Mouse (Mus musculus): Measurements from ENCODE around the gene Sncg. TPM values are rescaled to one million over a fixed set of nuclear protein-coding genes. Genes with fewer than 3 reads are reported as not detected.
A peak's percentile ranks its signal among the peaks of the same experiment; 100 is the strongest.

The Sncg gene
- polyA plus RNA-seq, 1 experiment from 2014 or later, result 30.8 TPM

DNA sequence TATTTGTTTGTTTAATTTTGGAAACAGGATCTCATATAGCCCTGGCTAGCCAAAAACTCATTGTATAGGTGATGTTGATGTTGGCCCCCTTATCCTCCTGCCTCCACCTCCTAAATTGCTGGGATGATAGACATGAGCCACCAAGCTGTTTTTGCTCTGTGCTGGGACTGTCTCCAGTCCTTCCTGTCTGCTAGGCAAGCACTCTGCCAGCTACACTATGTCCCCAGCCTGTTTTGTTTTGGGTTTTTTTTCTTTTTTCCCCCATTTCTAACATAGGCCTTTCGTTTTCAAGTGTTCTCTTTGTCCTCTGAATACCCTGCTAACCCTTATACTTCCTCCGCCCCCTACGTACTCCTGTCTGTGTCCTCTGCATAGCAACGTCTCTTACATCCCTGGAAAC, 18.7 kb upstream of the Sncg start:
- no peak overlapping the region for H3K27ac ChIP-seq (replicated peaks)
- H3K4me1 ChIP-seq, result peaks cover 10% of the 10 kb centered on the region; the same call in 1 of the 2 replicates
- 56% methylated on average over 4 of the region's 4 CpGs for WGBS
- no peak for DNase-seq (ENCODE audit: low spot score)
- H3K36me3 ChIP-seq, result peaks cover 8% of the 10 kb centered on the region
- no peaks in the 10 kb centered on the region for H3K27me3 ChIP-seq (ENCODE audit: low read depth, poor library complexity, severe bottlenecking)
- H3K4me3 ChIP-seq, result no peak overlapping the region
- peaks cover 3% of the 10 kb centered on the region; the same call in 1 of the 2 replicates for H3K9me3 ChIP-seq (replicated peaks)

DNA sequence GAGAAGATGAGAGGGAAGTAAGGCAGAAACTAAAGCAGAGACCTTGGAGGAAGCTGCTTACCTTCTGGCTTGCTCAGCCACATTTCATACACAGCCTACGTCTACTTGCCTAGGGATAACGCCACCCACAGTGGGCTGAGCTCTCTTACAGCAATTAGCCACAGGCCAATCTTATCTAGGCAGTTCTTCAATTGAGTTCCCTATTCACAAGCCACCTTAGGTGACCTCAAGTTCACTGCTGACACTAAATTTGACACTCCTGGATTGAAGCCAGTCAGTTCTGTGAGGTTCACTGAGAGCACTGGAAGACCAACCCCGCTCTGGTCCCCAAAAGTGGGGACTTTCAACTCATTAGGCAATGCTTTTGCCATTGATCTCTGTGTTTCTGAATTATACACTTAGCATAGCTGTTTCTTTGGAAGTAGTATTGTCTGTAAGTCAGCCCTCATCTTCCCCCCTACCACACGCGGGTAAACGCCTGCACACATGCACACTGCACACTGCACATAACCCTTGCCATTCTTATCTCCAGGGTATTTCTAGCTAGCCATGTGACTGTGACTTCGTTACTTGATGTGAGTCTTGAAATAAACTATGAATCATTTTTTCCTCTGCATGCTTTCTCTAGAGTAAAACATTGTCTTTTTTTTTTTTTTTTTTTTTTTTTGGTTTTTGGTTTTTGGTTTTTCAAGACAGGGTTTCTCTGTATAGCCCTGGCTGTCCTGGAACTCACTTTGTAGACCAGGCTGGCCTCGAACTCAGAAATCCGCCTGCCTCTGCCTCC, 8.5 kb upstream of the Sncg start:
- no peaks in the 10 kb centered on the region for H3K36me3 ChIP-seq
- no peak overlapping the region for H3K27ac ChIP-seq (replicated peaks)
- H3K4me3 ChIP-seq, result no peak overlapping the region
- WGBS, result 95% methylated on average over 9 of the region's 9 CpGs
- no peaks in the 10 kb centered on the region for H3K27me3 ChIP-seq (ENCODE audit: low read depth, poor library complexity, severe bottlenecking)
- H3K4me1 ChIP-seq, result peaks cover 11% of the 10 kb centered on the region
- no peak for DNase-seq (ENCODE audit: low spot score)
- no peaks in the 10 kb centered on the region for H3K9me3 ChIP-seq (replicated peaks)

DNA sequence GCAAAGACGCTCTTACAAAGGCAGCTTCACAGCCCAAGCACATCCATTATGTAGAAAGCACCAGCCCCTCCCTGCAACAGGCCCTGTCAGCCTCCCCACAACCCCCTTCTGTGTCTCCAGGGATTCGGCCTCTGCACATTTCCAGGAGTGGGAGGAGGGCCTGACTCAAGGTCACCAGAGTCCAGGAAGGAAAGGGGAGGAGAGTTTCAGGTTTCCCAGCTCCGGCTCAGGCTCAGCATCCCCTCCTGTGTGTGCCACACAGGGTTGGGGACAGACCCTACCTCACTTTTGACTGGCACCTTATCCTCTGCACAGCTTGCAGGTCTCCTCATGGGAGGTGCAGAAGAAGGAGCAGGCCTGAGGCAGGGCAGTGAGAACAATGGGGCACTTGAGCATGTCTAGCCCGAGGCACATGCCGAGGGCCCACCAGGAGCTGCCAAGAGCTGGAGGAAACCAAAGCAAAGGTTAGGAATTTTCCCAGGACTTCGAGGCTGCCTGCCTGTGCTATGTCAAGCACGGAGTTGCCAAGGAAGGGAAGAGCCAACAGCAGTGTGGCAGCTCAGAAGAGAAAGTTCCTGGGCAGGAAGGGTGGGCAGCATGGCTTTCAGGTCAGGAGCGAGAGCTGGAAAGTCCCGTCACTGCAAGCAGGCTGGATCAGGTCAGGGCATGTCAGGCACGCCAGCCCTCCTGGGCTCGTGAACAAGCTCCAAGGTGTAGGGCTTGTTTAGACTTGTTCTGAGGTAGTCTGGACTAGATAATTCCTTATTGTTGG, 4.2 kb upstream of the Sncg start:
- WGBS, result 56% methylated on average over 11 of the region's 11 CpGs
- no peak overlapping the region for H3K4me3 ChIP-seq
- no peaks in the 10 kb centered on the region for H3K36me3 ChIP-seq
- no peaks in the 10 kb centered on the region for H3K9me3 ChIP-seq (replicated peaks)
- H3K27me3 ChIP-seq (ENCODE audit: low read depth, poor library complexity, severe bottlenecking), result no peaks in the 10 kb centered on the region
- peaks cover 18% of the 10 kb centered on the region for H3K4me1 ChIP-seq
- H3K27ac ChIP-seq (replicated peaks), result peak overlapping the region; percentile 63
- DNase-seq (ENCODE audit: low spot score), result peak; percentile 22

DNA sequence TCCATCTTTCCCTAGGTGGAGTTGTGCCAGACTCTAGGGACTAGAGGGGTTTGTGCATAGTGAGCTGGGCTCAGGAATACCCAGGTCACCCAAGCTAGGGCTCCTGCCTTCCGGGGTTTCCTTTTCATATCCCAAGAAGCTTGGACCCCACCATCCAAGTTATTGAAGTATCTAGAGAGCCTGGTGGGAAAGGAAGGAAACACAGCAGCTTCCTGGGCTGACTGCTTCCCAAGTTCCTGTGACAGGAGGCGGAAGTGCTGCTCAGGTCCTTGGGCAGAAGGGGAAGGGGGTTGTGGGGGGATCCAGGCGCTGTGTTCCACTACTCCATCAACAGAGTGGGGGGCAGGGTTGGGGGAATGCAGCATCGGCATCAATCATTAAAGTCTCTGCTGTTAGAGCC, 2.5 kb upstream of the Sncg start:
- H3K4me1 ChIP-seq, result peaks cover 18% of the 10 kb centered on the region
- 0 out of 2 replicates have a peak overlapping the region, but pooled peaks have one; percentile 0 for H3K27ac ChIP-seq (replicated peaks)
- WGBS, result 89% methylated on average over 4 of the region's 4 CpGs
- no peak for DNase-seq (ENCODE audit: low spot score)
- H3K27me3 ChIP-seq (ENCODE audit: low read depth, poor library complexity, severe bottlenecking), result no peaks in the 10 kb centered on the region
- H3K36me3 ChIP-seq, result no peaks in the 10 kb centered on the region
- no peak overlapping the region for H3K4me3 ChIP-seq
- H3K9me3 ChIP-seq (replicated peaks), result no peaks in the 10 kb centered on the region

DNA sequence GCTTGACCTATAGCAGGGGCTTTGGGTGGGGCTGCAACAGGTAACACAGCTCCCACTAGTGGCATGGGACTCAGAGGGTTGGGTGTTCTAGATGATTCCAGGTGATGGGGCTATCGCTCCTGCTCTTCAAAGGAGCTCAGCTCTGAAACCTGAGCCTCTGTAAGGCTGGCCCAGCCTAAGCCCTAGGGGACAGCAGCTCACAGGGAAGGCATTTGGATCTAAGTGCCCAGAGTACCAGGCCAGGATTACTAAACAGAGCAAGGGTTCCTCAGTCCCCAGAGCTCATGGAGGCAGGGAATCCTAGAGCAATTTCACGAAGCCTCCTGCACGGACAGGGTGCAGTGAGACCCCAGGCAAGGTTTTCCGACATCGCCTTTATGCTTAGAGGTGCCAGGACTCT, 1.4 kb upstream of the Sncg start:
- Histone ChIP-seq H3K4me3 (no peak overlapping the region), H3K9me3 (replicated peaks) (no peaks in the 10 kb centered on the region), H3K27me3 (ENCODE audit: low read depth, poor library complexity, severe bottlenecking) (no peaks in the 10 kb centered on the region), H3K4me1 (peaks cover 18% of the 10 kb centered on the region), H3K27ac (replicated peaks) (peak overlapping the region; percentile 0), H3K36me3 (no peaks in the 10 kb centered on the region)
- no peak for DNase-seq (ENCODE audit: low spot score)
- 85% methylated on average over 5 of the region's 5 CpGs for WGBS

DNA sequence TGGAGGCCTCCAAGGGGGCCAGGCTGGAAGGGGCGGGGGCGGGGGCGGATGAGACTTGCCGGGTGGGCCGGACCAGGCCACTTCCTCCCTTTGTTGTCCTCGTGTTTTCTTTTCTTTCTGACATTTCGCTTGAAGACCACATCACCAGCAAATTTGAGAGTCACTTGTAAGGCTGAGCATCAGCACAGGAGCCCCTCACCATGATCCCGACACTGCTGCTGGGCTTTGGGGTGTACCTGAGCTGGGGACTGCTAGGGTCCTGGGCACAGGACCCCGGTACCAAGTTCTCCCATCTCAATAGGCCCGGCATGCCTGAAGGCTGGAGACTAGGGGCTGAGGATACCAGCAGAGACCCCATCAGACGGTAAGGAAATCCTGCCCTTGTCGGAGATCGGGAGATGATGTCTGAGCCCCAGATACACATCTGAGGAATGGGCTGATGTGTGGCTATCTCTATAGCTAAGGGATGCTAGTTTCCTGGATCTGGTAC, 871 bp upstream of the Sncg start, which contains the start of gene Mmrn2:
TSS of gene Mmrn2 (plus strand) at position 51 of the 490 bp plus-strand sequence.
- Histone ChIP-seq H3K9me3 (replicated peaks) (no peaks in the 10 kb centered on the region), H3K27me3 (ENCODE audit: low read depth, poor library complexity, severe bottlenecking) (no peaks in the 10 kb centered on the region), H3K27ac (replicated peaks) (peak within 1 kb of the TSS; percentile 52), H3K4me1 (peaks cover 18% of the 10 kb centered on the region), H3K36me3 (no peaks in the 10 kb centered on the region), H3K4me3 (peak within 1 kb of the TSS; percentile 4; the same call in 1 of the 2 replicates)
- no peak for DNase-seq (ENCODE audit: low spot score)
- 85% methylated on average over 13 of the region's 13 CpGs for WGBS

DNA sequence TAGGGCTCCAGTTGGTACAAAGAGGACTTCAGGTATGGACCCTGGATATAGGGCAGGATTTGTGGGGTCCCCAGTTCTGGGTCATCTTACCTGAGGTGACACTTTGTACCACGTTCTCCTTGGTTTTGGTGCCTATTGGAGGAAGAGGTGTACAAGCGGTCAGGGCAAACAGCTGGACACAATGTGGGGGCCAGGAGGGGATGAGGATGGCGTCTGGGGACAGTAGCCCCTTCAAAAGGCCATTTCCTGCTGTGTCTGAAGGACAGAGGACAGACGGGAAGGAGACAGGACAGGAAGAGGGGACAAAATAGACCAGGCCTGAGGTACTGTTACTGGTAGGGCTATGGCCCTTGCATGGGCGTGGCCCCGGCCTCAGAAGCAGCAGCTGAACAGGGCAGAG, 1.0 kb downstream of the Sncg start:
- Histone ChIP-seq H3K27ac (replicated peaks) (peak overlapping the region; percentile 52), H3K4me1 (peaks cover 11% of the 10 kb centered on the region), H3K9me3 (replicated peaks) (no peaks in the 10 kb centered on the region), H3K4me3 (no peak overlapping the region), H3K27me3 (ENCODE audit: low read depth, poor library complexity, severe bottlenecking) (no peaks in the 10 kb centered on the region), H3K36me3 (no peaks in the 10 kb centered on the region)
- WGBS, result 79% methylated on average over 6 of the region's 6 CpGs
- DNase-seq (ENCODE audit: low spot score), result no peak

DNA sequence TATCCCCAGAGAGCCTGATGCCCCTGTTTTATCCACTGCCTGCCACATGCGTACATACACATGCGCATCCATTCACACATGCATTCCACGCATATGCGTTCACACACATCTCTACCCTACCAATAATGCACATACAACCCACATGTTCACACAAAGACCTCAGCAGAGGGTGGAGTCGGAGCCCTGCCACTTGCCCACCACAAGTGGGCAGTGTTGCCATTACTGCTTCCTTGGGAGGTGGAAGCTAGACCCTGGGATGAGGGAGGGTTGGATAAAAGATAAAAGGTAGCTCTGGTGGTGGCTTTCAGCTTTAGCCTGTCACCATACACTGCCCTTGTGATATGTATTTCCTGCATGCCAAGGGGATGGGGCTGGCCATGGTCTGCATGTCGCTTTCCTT, 1.9 kb downstream of the Sncg start:
- DNase-seq (ENCODE audit: low spot score), result peak; percentile 40
- Histone ChIP-seq H3K27me3 (ENCODE audit: low read depth, poor library complexity, severe bottlenecking) (no peaks in the 10 kb centered on the region), H3K27ac (replicated peaks) (no peak overlapping the region), H3K9me3 (replicated peaks) (no peaks in the 10 kb centered on the region), H3K4me3 (no peak overlapping the region), H3K36me3 (no peaks in the 10 kb centered on the region), H3K4me1 (peaks cover 5% of the 10 kb centered on the region; the same call in 1 of the 2 replicates)
- 85% methylated on average over 6 of the region's 6 CpGs for WGBS

DNA sequence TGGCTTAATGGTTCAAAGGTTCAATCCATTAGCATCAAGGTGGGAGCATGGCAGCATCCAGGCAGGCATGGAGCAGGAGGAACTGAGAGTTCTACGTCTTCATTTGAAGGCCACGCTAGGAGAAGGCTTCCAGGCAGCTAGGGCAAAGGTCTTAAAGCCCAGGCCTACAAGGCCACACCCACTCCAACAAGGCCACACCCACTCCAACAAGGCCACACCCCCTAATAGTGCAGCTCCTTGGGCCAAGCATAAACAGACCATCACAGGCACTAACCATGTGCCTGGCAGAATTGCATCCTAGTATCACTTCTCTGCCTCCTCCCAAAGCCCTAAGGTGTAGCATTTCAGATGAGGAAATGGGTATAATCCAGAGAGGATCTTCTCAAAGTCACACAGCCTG, 2.8 kb downstream of the Sncg start:
- Histone ChIP-seq H3K9me3 (replicated peaks) (no peaks in the 10 kb centered on the region), H3K27me3 (ENCODE audit: low read depth, poor library complexity, severe bottlenecking) (no peaks in the 10 kb centered on the region)
- 86% methylated on average over 2 of the region's 2 CpGs for WGBS

DNA sequence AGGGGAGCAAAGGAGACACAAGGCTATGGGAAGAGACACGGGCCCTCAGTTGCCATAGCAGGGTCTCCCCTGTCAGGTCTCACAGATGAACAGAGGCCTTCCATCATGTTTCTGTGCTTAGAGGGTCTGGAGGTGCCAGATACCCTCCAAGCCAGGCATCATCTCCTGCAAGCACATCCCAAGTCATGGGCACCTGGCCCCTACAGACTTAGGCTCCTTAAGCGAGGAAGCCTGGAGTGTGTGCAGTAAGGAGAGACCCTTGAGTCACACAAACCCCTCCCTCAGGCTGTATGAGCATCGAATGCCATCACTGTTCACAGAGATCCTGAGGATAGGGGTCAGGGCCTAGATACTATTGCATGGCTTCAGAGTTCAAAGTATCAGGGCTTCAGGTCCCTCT, 3.7 kb downstream of the Sncg start:
- H3K27me3 ChIP-seq (ENCODE audit: low read depth, poor library complexity, severe bottlenecking), result no peaks in the 10 kb centered on the region
- H3K4me1 ChIP-seq, result peaks cover 5% of the 10 kb centered on the region; the same call in 1 of the 2 replicates
- no peak for DNase-seq (ENCODE audit: low spot score)
- H3K4me3 ChIP-seq, result no peak overlapping the region
- no peaks in the 10 kb centered on the region for H3K36me3 ChIP-seq
- 91% methylated on average over 3 of the region's 3 CpGs for WGBS
- no peaks in the 10 kb centered on the region for H3K9me3 ChIP-seq (replicated peaks)
- no peak overlapping the region for H3K27ac ChIP-seq (replicated peaks)

More for the DNA sequence above, 2.8 kb downstream of the Sncg start:
- DNase-seq (ENCODE audit: low spot score), result no peak
- Histone ChIP-seq H3K4me1 (peaks cover 5% of the 10 kb centered on the region; the same call in 1 of the 2 replicates), H3K27ac (replicated peaks) (no peak overlapping the region), H3K4me3 (no peak overlapping the region), H3K36me3 (no peaks in the 10 kb centered on the region)

DNA sequence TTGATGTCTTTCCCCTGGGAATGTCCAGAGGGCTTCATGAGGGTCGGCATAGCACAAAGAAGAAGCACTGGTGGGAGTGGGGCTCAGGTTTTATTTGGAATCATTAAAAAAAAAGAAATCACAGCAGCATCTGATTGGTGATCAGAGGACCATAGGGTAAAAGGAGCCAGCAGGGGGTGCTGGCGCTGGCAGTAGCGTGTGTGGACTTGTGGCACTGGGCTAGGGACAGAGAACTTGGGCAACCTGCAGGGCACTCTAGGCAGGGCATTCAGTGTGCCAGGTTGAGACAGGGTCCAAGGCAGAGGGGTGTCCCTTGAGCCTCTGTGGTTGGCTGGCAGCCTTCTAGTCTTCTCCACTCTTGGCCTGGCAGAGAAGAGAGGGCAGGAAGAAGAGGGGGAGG, 4.4 kb downstream of the Sncg start:
- 50% methylated on average over 3 of the region's 3 CpGs for WGBS
- H3K9me3 ChIP-seq (replicated peaks), result peaks cover 4% of the 10 kb centered on the region; the same call in 1 of the 2 replicates
- no peak overlapping the region for H3K27ac ChIP-seq (replicated peaks)
- DNase-seq (ENCODE audit: low spot score), result no peak
- H3K36me3 ChIP-seq, result no peaks in the 10 kb centered on the region
- no peak overlapping the region for H3K4me3 ChIP-seq
- peaks cover 5% of the 10 kb centered on the region; the same call in 1 of the 2 replicates for H3K4me1 ChIP-seq
- H3K27me3 ChIP-seq (ENCODE audit: low read depth, poor library complexity, severe bottlenecking), result no peaks in the 10 kb centered on the region

DNA sequence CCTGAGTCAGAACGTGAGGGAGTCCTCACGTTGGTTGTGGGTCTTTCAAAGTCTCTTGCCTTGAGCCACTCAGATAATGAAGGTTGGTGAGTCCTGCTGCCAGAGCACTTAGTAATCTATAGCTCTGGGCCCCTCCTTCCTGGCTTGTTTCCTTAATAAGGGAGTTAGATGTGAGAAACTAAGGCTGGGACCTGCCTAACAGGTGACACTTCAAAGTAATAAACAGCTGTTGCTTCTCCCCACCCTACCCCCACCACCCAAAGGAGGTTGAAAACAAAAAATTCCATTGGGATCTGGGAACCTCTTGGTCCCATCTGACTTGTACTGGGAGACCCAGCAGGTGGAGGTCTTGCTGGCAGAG, 9.5 kb downstream of the Sncg start:
- Histone ChIP-seq H3K4me3 (no peak overlapping the region), H3K36me3 (no peaks in the 10 kb centered on the region), H3K27ac (replicated peaks) (no peak overlapping the region), H3K9me3 (replicated peaks) (peaks cover 7% of the 10 kb centered on the region; the same call in 1 of the 2 replicates), H3K27me3 (ENCODE audit: low read depth, poor library complexity, severe bottlenecking) (peaks cover 15% of the 10 kb centered on the region), H3K4me1 (peaks cover 11% of the 10 kb centered on the region)
- no peak for DNase-seq (ENCODE audit: low spot score)
- WGBS, result 88% methylated on average over 2 of the region's 2 CpGs
